Mouse (Mus musculus) spleen, adult 2 months (tissue): ENCODE data around the gene Kif21b. TPM values are rescaled to one million over a fixed set of nuclear protein-coding genes. Genes with fewer than 3 reads are reported as not detected.

ENCODE experiments used
- DNase-seq, 2 experiments: peaks; one replicate each; pipeline versions ENCODE4 v3.0.0 to v3.0.0-alpha.2; 2012 to 2021; ENCODE audit warnings: low spot score in 2 of 2, low read depth in 1 of 2
- H3K27ac ChIP-seq: fragments of 200-500 bp; 2 replicates; pipeline ENCODE4 v1.5.1; 2012; ENCODE audit warnings: low read length, inconsistent platforms; ENCODE audit not compliant: insufficient read depth
- H3K27me3 ChIP-seq: fragments of 200-500 bp; 2 replicates; pipeline ENCODE4 v1.6.1; 2012; ENCODE audit warnings: mild to moderate bottlenecking, moderate library complexity, low read length, inconsistent platforms; ENCODE audit not compliant: control insufficient read depth, insufficient read depth
- H3K36me3 ChIP-seq: fragments of 200-500 bp; 2 replicates; pipeline ENCODE4 v1.6.1; 2012; ENCODE audit warnings: mild to moderate bottlenecking, low read length, inconsistent platforms; ENCODE audit not compliant: control insufficient read depth, insufficient read depth
- H3K4me1 ChIP-seq: fragments of 200-500 bp; 2 replicates; pipeline ENCODE4 v1.6.1; 2011; ENCODE audit warnings: inconsistent platforms; ENCODE audit not compliant: control insufficient read depth, insufficient read depth, insufficient read length
- H3K4me3 ChIP-seq: fragments of 200-500 bp; 2 replicates; pipeline ENCODE4 v1.5.1; 2011; ENCODE audit warnings: mild to moderate bottlenecking, inconsistent platforms; ENCODE audit not compliant: insufficient read depth, insufficient read length; ENCODE audit errors: extremely low read depth
- CTCF ChIP-seq: fragments of 200-500 bp; IDR thresholded peaks from 2 replicates; pipeline ENCODE4 v1.5.1; 2011; ENCODE audit warnings: mild to moderate bottlenecking, inconsistent platforms; ENCODE audit not compliant: insufficient read depth, insufficient read length, insufficient replicate concordance; ENCODE audit errors: extremely low read depth
- POLR2A ChIP-seq: fragments of 200-500 bp; IDR thresholded peaks from 2 replicates; pipeline ENCODE4 v1.6.1; 2011; ENCODE audit warnings: low read depth, low read length, inconsistent platforms
- WGBS: fragments of 180-500 bp; shearing (Covaris S2); methylation state at CpG from one replicate; pipeline ENCODE4 v1.1.7; 2018; 5-methylcytosine and 5-hydroxymethylcytosine counted together
- polyA plus RNA-seq: library from polyadenylated mRNA; depleted of rRNA; stranded (reverse); fragments of >200 nt; gene quantifications from 2 replicates; pipeline ENCODE4 v1.2.3, GENCODE M21; 2012

The Kif21b gene
- polyA plus RNA-seq, 1 experiment: 79.2 TPM

DNA sequence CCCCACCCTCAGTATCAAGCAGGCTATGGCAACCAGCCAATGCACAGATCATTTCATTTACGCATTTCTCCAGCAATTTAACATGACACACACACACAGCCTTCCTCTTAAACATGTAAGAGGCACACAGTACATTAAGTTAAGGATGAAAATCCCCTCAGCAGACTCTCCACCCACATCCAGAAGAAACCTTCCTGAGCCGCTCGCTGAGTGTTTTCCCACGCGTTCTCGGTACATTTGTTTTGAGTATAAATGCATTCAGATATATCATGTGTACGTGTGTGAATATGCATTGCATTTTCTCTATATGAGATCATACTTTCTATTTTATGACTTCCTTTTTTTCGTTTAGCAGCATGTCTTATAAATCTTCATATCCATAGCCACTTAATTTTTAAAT, 20.2 kb downstream of the Kif21b start:
- TF ChIP-seq CTCF: no peak
- no peak for TF ChIP-seq POLR2A
- no peak overlapping the region for H3K4me3 ChIP-seq
- 82% methylated on average over 8 of the region's 8 CpGs for WGBS
- H3K4me1 ChIP-seq: no peaks in the 10 kb centered on the region
- DNase-seq: no peak
- H3K27me3 ChIP-seq: no peaks in the 10 kb centered on the region
- H3K27ac ChIP-seq: no peak overlapping the region
- H3K36me3 ChIP-seq: peaks cover 74% of the 10 kb centered on the region

DNA sequence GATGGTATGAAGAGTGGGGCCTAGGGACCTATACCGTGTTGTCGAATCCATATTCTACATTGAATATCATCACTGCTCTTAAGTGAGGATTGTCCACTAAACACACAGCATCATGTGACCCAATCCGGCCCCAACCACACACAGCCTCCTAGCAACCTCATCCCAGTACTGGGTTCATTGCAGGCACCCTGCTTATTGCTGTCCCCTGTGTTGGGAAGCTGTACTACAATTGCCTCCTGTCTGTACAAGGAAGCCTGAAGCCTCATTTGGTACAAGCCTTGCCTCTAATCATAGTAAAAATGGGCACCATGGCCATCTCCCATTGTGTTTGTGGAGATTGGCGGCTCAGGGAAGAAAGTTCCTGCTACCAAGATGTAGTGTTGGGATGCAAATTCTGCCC, 25.1 kb downstream of the Kif21b start:
- Histone ChIP-seq H3K4me3 (no peak overlapping the region), H3K27ac (no peak overlapping the region), H3K4me1 (no peaks in the 10 kb centered on the region), H3K27me3 (no peaks in the 10 kb centered on the region), H3K36me3 (peaks cover 84% of the 10 kb centered on the region)
- no peak for DNase-seq
- WGBS: 93% methylated on average over 4 of the region's 4 CpGs
- TF ChIP-seq CTCF: no peak
- TF ChIP-seq POLR2A: no peak

DNA sequence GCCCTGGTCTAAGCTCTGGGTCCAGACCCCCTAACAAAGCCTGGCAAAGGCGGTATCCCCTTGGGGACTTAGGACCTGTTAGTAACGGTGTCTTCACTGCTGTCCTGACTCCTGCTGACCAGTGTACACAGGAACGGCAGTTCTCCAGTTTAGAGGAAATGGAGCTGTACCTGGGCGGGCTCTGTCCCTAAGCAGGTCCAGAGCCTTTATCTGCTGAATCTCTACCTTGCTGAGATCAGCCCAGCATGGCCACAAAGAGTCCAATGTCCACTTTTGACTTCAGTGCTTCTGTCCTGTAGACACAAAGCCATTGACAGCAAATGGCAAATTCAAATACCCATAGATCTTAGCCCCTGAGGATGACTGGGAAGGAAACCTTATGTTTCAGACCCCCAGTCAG, 25.8 kb downstream of the Kif21b start:
- TF ChIP-seq CTCF (no peak), POLR2A (no peak)
- Histone ChIP-seq H3K4me3 (no peak overlapping the region), H3K27ac (no peak overlapping the region), H3K36me3 (peaks cover 85% of the 10 kb centered on the region), H3K4me1 (no peaks in the 10 kb centered on the region), H3K27me3 (no peaks in the 10 kb centered on the region)
- DNase-seq: no peak
- 95% methylated on average over 4 of the region's 4 CpGs for WGBS

DNA sequence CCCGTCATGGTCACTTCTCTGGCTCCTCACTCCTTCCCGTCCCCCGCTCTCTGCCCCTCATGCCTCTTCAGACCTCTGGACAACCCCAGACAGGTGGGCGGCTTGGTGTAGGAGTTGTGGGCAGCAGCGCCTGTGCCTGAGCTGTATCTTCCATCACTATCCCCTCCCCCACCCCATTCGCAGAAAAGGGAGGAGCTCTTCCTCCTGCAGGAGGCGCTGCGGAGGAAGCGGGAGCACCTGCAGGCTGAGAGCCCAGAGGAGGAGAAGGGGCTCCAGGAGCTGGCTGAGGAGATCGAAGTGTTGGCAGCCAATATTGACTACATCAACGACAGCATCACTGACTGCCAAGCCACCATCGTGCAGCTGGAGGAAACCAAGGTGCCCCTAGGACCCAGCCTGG, 28.6 kb downstream of the Kif21b start:
- DNase-seq: no peak

DNA sequence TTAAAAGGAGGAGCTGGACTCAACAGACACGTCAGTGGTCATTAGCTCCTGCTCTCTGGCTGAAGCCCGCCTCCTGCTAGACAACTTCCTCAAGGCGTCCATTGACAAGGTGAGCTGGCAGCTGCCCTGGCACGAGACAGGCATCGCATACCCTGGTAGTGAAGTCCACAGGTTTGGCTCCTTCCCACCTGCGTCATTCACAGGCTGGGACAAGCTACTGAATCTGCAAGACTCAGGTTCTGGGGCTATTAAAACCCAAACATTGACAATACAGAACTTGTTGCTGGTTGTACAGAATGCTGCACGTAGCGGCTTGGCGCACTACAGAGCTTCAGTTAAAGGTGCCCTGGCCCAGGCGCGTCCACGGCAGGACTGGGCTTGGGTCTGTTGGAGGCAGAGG, 29.1 kb downstream of the Kif21b start:
- no peak overlapping the region for H3K4me3 ChIP-seq
- peaks cover 86% of the 10 kb centered on the region for H3K36me3 ChIP-seq
- TF ChIP-seq POLR2A (no peak), CTCF (no peak)
- 96% methylated on average over 12 of the region's 12 CpGs for WGBS
- H3K27me3 ChIP-seq: no peaks in the 10 kb centered on the region
- no peak overlapping the region for H3K27ac ChIP-seq
- no peaks in the 10 kb centered on the region for H3K4me1 ChIP-seq
- DNase-seq: no peak

More for the DNA sequence above, 28.6 kb downstream of the Kif21b start:
- H3K36me3 ChIP-seq: peaks cover 86% of the 10 kb centered on the region
- H3K4me3 ChIP-seq: no peak overlapping the region
- H3K27ac ChIP-seq: no peak overlapping the region
- H3K4me1 ChIP-seq: no peaks in the 10 kb centered on the region
- TF ChIP-seq CTCF: no peak
- no peak for TF ChIP-seq POLR2A
- 92% methylated on average over 12 of the region's 12 CpGs for WGBS
- no peaks in the 10 kb centered on the region for H3K27me3 ChIP-seq

DNA sequence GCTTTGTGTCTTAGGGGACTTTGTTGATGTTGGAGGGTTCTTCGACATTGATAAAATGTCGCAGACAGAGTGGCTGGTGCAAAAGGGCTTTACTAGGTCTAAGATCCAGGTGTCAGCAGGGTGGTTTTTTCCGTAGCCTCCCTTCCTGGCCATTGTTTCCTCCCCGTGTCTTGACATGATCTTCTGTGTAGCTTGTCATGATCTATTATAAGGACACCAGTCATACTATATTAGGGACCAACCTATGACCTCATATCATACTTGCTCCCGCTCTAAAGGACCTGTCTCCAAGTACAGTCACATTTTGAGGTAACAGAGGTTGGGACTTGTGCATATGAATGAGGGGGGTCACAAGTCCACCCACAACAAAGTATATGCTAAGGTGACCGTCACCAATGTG, 29.7 kb downstream of the Kif21b start:
- H3K4me1 ChIP-seq: no peaks in the 10 kb centered on the region
- H3K27me3 ChIP-seq: no peaks in the 10 kb centered on the region
- WGBS: 87% methylated on average over 6 of the region's 6 CpGs
- H3K4me3 ChIP-seq: no peak overlapping the region
- no peak overlapping the region for H3K27ac ChIP-seq
- DNase-seq: no peak
- peaks cover 87% of the 10 kb centered on the region for H3K36me3 ChIP-seq
- TF ChIP-seq CTCF: no peak

DNA sequence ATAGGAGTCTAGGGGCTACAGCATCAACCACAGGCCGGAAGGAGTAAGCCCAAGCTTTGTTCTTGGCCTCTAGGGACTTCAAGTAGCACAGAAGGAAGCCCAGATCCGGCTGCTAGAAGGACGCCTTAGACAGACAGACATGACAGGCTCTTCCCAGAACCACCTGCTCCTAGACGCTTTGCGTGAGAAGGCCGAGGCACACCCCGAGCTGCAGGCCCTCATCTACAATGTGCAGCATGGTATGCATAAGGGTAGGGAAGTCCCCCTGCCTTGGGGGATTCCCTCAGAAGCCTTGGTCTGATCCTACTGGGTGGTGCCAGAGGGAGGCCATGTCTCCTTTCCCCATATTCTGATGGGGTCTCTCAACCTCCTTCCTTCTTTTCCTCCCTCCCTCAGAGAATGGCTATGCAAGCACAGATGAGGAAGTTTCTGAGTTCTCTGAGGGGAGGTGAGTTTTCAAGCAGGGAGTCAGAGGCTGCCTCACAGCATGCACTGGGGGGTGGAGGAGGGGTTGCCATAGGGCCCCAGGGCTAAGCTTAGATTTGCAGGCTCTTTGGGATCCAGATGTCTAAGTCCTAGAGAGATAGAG, 30.2 kb downstream of the Kif21b start:
- Histone ChIP-seq H3K4me3 (no peak overlapping the region), H3K27me3 (no peaks in the 10 kb centered on the region), H3K27ac (no peak overlapping the region), H3K36me3 (peaks cover 84% of the 10 kb centered on the region), H3K4me1 (no peaks in the 10 kb centered on the region)
- 85% methylated on average over 7 of the region's 7 CpGs for WGBS
- DNase-seq: no peak
- TF ChIP-seq CTCF: no peak
- no peak for TF ChIP-seq POLR2A
